Mouse (Mus musculus): ENCODE data around the gene Ccdc92. TPM values are rescaled to one million over a fixed set of nuclear protein-coding genes. Genes with fewer than 3 reads are reported as not detected.

The Ccdc92 gene
- polyA plus RNA-seq, 1 experiment from 2014 or later: 47.0 TPM

GRCm38 (mm10) chr5:124822128-124822894 is 39.9 kb downstream of the Ccdc92 start:
- H3K4me2 ChIP-seq (ENCODE audit: low read length): no peak overlapping the region
- H3K9ac ChIP-seq (ENCODE audit: low read depth, low read length): no peak overlapping the region
- H3K27me3 ChIP-seq (replicated peaks; ENCODE audit: control insufficient read depth, insufficient read depth, low read length): no peaks in the 10 kb centered on the region
- H3K4me1 ChIP-seq (ENCODE audit: control insufficient read depth, insufficient read depth, low read depth, low read length): no peaks in the 10 kb centered on the region
- WGBS: 74% methylated on average over 18 of the region's 18 CpGs
- H3K9me3 ChIP-seq (ENCODE audit: control insufficient read depth, low read length): peaks cover 3% of the 10 kb centered on the region; the same call in 1 of the 2 replicates
- H3K36me3 ChIP-seq (ENCODE audit: control insufficient read depth, insufficient read depth, low read length): no peaks in the 10 kb centered on the region
- no peak for ATAC-seq
- no peak overlapping the region for H3K27ac ChIP-seq (ENCODE audit: low read depth, low read length)
- no peak overlapping the region for H3K4me3 ChIP-seq (ENCODE audit: low read length)

GRCm38 (mm10) chr5:124817050-124817449 is 45.2 kb downstream of the Ccdc92 start:
- Histone ChIP-seq H3K36me3 (ENCODE audit: control insufficient read depth, insufficient read depth, low read length) (no peaks in the 10 kb centered on the region), H3K4me3 (ENCODE audit: low read length) (no peak overlapping the region), H3K9me3 (ENCODE audit: control insufficient read depth, low read length) (peaks cover 3% of the 10 kb centered on the region; the same call in 1 of the 2 replicates), H3K4me2 (ENCODE audit: low read length) (no peak overlapping the region), H3K27me3 (replicated peaks; ENCODE audit: control insufficient read depth, insufficient read depth, low read length) (no peaks in the 10 kb centered on the region), H3K4me1 (ENCODE audit: control insufficient read depth, insufficient read depth, low read depth, low read length) (no peaks in the 10 kb centered on the region), H3K9ac (ENCODE audit: low read depth, low read length) (no peak overlapping the region), H3K27ac (ENCODE audit: low read depth, low read length) (no peak overlapping the region)
- 92% methylated on average over 15 of the region's 15 CpGs for WGBS
- ATAC-seq: no peak

- Histone ChIP-seq H3K9ac (ENCODE audit: low read depth, low read length) (no peak overlapping the region), H3K27me3 (replicated peaks; ENCODE audit: control insufficient read depth, insufficient read depth, low read length) (no peaks in the 10 kb centered on the region), H3K27ac (ENCODE audit: low read depth, low read length) (no peak overlapping the region), H3K4me1 (ENCODE audit: control insufficient read depth, insufficient read depth, low read depth, low read length) (no peaks in the 10 kb centered on the region), H3K36me3 (ENCODE audit: control insufficient read depth, insufficient read depth, low read length) (no peaks in the 10 kb centered on the region), H3K9me3 (ENCODE audit: control insufficient read depth, low read length) (no peaks in the 10 kb centered on the region), H3K4me2 (ENCODE audit: low read length) (no peak overlapping the region), H3K4me3 (ENCODE audit: low read length) (no peak overlapping the region)
- ATAC-seq: 0 out of 2 replicates have a peak, but pooled peaks have one; percentile 37
- WGBS: 58% methylated on average over 5 of the region's 5 CpGs
Observed at GRCm38 (mm10) chr5:124814797-124815196, 47.4 kb downstream of the Ccdc92 start.

GRCm38 (mm10) chr5:124812466-124812865 is 49.8 kb downstream of the Ccdc92 start:
- H3K4me2 ChIP-seq (ENCODE audit: low read length): no peak overlapping the region
- WGBS: 88% methylated on average over 12 of the region's 12 CpGs
- no peaks in the 10 kb centered on the region for H3K4me1 ChIP-seq (ENCODE audit: control insufficient read depth, insufficient read depth, low read depth, low read length)
- no peaks in the 10 kb centered on the region for H3K9me3 ChIP-seq (ENCODE audit: control insufficient read depth, low read length)
- H3K36me3 ChIP-seq (ENCODE audit: control insufficient read depth, insufficient read depth, low read length): no peaks in the 10 kb centered on the region
- no peak for ATAC-seq
- no peak overlapping the region for H3K27ac ChIP-seq (ENCODE audit: low read depth, low read length)
- H3K9ac ChIP-seq (ENCODE audit: low read depth, low read length): no peak overlapping the region
- H3K4me3 ChIP-seq (ENCODE audit: low read length): no peak overlapping the region
- H3K27me3 ChIP-seq (replicated peaks; ENCODE audit: control insufficient read depth, insufficient read depth, low read length): no peaks in the 10 kb centered on the region

GRCm38 (mm10) chr5:124809708-124810366 is 52.4 kb downstream of the Ccdc92 start:
- H3K36me3 ChIP-seq (ENCODE audit: control insufficient read depth, insufficient read depth, low read length): no peaks in the 10 kb centered on the region
- no peaks in the 10 kb centered on the region for H3K9me3 ChIP-seq (ENCODE audit: control insufficient read depth, low read length)
- 81% methylated on average over 4 of the region's 4 CpGs for WGBS
- no peak overlapping the region for H3K4me3 ChIP-seq (ENCODE audit: low read length)
- H3K4me2 ChIP-seq (ENCODE audit: low read length): no peak overlapping the region
- no peaks in the 10 kb centered on the region for H3K27me3 ChIP-seq (replicated peaks; ENCODE audit: control insufficient read depth, insufficient read depth, low read length)
- no peak for ATAC-seq
- no peak overlapping the region for H3K9ac ChIP-seq (ENCODE audit: low read depth, low read length)
- no peaks in the 10 kb centered on the region for H3K4me1 ChIP-seq (ENCODE audit: control insufficient read depth, insufficient read depth, low read depth, low read length)
- no peak overlapping the region for H3K27ac ChIP-seq (ENCODE audit: low read depth, low read length)

GRCm38 (mm10) chr5:124792112-124792511 is 70.1 kb downstream of the Ccdc92 start:
- no peaks in the 10 kb centered on the region for H3K36me3 ChIP-seq (ENCODE audit: control insufficient read depth, insufficient read depth, low read length)
- no peak overlapping the region for H3K4me2 ChIP-seq (ENCODE audit: low read length)
- H3K9me3 ChIP-seq (ENCODE audit: control insufficient read depth, low read length): no peaks in the 10 kb centered on the region
- H3K27ac ChIP-seq (ENCODE audit: low read depth, low read length): no peak overlapping the region
- ATAC-seq: no peak
- WGBS: 88% methylated on average over 7 of the region's 7 CpGs
- no peaks in the 10 kb centered on the region for H3K27me3 ChIP-seq (replicated peaks; ENCODE audit: control insufficient read depth, insufficient read depth, low read length)
- H3K9ac ChIP-seq (ENCODE audit: low read depth, low read length): no peak overlapping the region
- no peak overlapping the region for H3K4me3 ChIP-seq (ENCODE audit: low read length)
- no peaks in the 10 kb centered on the region for H3K4me1 ChIP-seq (ENCODE audit: control insufficient read depth, insufficient read depth, low read depth, low read length)

- ATAC-seq: no peak
- no peaks in the 10 kb centered on the region for H3K4me1 ChIP-seq (ENCODE audit: control insufficient read depth, insufficient read depth, low read depth, low read length)
- no peak overlapping the region for H3K9ac ChIP-seq (ENCODE audit: low read depth, low read length)
- no peak overlapping the region for H3K27ac ChIP-seq (ENCODE audit: low read depth, low read length)
- H3K4me3 ChIP-seq (ENCODE audit: low read length): no peak overlapping the region
- H3K4me2 ChIP-seq (ENCODE audit: low read length): no peak overlapping the region
- 80% methylated on average over 7 of the region's 7 CpGs for WGBS
- H3K27me3 ChIP-seq (replicated peaks; ENCODE audit: control insufficient read depth, insufficient read depth, low read length): no peaks in the 10 kb centered on the region
- H3K9me3 ChIP-seq (ENCODE audit: control insufficient read depth, low read length): peaks cover 3% of the 10 kb centered on the region
- no peaks in the 10 kb centered on the region for H3K36me3 ChIP-seq (ENCODE audit: control insufficient read depth, insufficient read depth, low read length)
Observed at GRCm38 (mm10) chr5:124785650-124786049, 76.6 kb downstream of the Ccdc92 start.

Other genes with a start within 250 kb of the Ccdc92 start
- 32.0 and 35.1 TPM in 2 replicates for gene Atp6v0a2, start 233.8 kb downstream of the Ccdc92 start, polyA plus RNA-seq (2015; fragmentation: Nextera tagmentation; extraction: Ambion mirVana)
- gene Dnah10, start 137.3 kb downstream of the Ccdc92 start, polyA plus RNA-seq (2015; fragmentation: Nextera tagmentation; extraction: Ambion mirVana): 0.13 and 0.32 TPM in 2 replicates
- 75.7 and 77.1 TPM in 2 replicates for gene Zfp664, start 267 bp upstream of the Ccdc92 start, polyA plus RNA-seq (2015; fragmentation: Nextera tagmentation; extraction: Ambion mirVana)
- 6.8 and 6.9 TPM in 2 replicates for gene Rflna, start 140.8 kb upstream of the Ccdc92 start, polyA plus RNA-seq (2015; fragmentation: Nextera tagmentation; extraction: Ambion mirVana)

Measured in hindbrain, embryonic 16.5 days (tissue).